Mouse (Mus musculus) brain, embryonic 14.5 days (tissue): ENCODE data around the gene Senp1.

Source experiments
- CTCF ChIP-seq: fragments of 200-500 bp; IDR thresholded peaks from 2 replicates; pipeline ENCODE4 v1.5.1; 2012; ENCODE audit warnings: inconsistent platforms, mild to moderate bottlenecking, moderate library complexity, borderline replicate concordance; ENCODE audit not compliant: insufficient read depth, insufficient read length; ENCODE audit errors: extremely low read depth
- POLR2A ChIP-seq: fragments of 200-500 bp; IDR thresholded peaks from 2 replicates; pipeline ENCODE4 v1.6.1; 2012; ENCODE audit warnings: mild to moderate bottlenecking, inconsistent platforms, borderline replicate concordance; ENCODE audit not compliant: poor library complexity, insufficient read depth, insufficient read length, severe bottlenecking; ENCODE audit errors: extremely low read depth

GRCm38 (mm10) chr15:98068506-98068905 is 25.0 kb downstream of the Senp1 start:
- TF ChIP-seq CTCF = no peak
- no peak for TF ChIP-seq POLR2A
